Mouse (Mus musculus) heart, adult 2 months (tissue): Measurements from ENCODE around the gene Pparg. TPM values are rescaled to one million over a fixed set of nuclear protein-coding genes. Genes with fewer than 3 reads are reported as not detected.

Experiments
- DNase-seq, 2 experiments: peaks; one replicate each; pipeline ENCODE4 v3.0.0; 2021
- H3K27ac ChIP-seq: fragments of 200-600 bp; 2 replicates; pipeline ENCODE4 v1.8.1; 2022
- H3K27me3 ChIP-seq: fragments of 200-500 bp; 2 replicates; pipeline ENCODE4 v1.6.1; 2012; ENCODE audit warnings: mild to moderate bottlenecking, low read length, inconsistent platforms, mixed read lengths; ENCODE audit not compliant: control insufficient read depth, insufficient read depth
- H3K36me3 ChIP-seq: fragments of 200-500 bp; 2 replicates; pipeline ENCODE4 v1.6.1; 2012; ENCODE audit warnings: low read length, inconsistent platforms; ENCODE audit not compliant: control insufficient read depth, insufficient read depth
- H3K4me1 ChIP-seq: fragments of 200-500 bp; 2 replicates; pipeline ENCODE4 v1.6.1; 2011; ENCODE audit warnings: low read length; ENCODE audit not compliant: control insufficient read depth, insufficient read depth
- H3K4me3 ChIP-seq: fragments of 200-600 bp; 2 replicates; pipeline ENCODE4 v1.8.1; 2022
- H3K79me2 ChIP-seq: fragments of 200-500 bp; replicated peaks from 2 replicates; pipeline ENCODE4 v1.6.1; 2012; ENCODE audit warnings: mild to moderate bottlenecking, inconsistent platforms, low read length, moderate library complexity, mixed read lengths; ENCODE audit not compliant: control insufficient read depth, insufficient read depth
- H3K9ac ChIP-seq: fragments of 200-500 bp; 2 replicates; pipeline ENCODE4 v1.6.1; 2012; ENCODE audit warnings: low read depth, mild to moderate bottlenecking, control low read depth, inconsistent platforms, low read length, mixed read lengths
- CTCF ChIP-seq: fragments of 200-600 bp; IDR thresholded peaks from 2 replicates; pipeline ENCODE4 v1.8.1; 2022; ENCODE audit warnings: antibody characterized with exemption, mild to moderate bottlenecking, moderate library complexity
- EP300 ChIP-seq: fragments of 200-500 bp; IDR thresholded peaks from 2 replicates; pipeline ENCODE4 v1.6.1; 2011; ENCODE audit warnings: low read depth, low read length, control low read depth; ENCODE audit not compliant: insufficient read depth
- POLR2A ChIP-seq: fragments of 200-500 bp; IDR thresholded peaks from 2 replicates; pipeline ENCODE4 v1.6.1; 2011; ENCODE audit warnings: mild to moderate bottlenecking, low read depth, low read length, control low read depth; ENCODE audit not compliant: insufficient read depth
- WGBS: fragments of 180-500 bp; shearing (Covaris S2); methylation state at CpG from one replicate; pipeline ENCODE4 v1.1.7; 2018; 5-methylcytosine and 5-hydroxymethylcytosine counted together
- intact Hi-C: fragments of 180-260 bp; cut with DNase I; formaldehyde crosslinking; loops from one replicate; pipeline ENCODE4 v1.15.1; 2025
- polyA plus RNA-seq: library from polyadenylated mRNA; depleted of rRNA; stranded (reverse); fragments of >200 nt; gene quantifications from 2 replicates; pipeline ENCODE4 v1.2.3, GENCODE M21; 2012
- total RNA-seq, 2 experiments: library from RNA; stranded (reverse); gene quantifications; 2 replicates each; pipeline ENCODE4 v1.2.3; 2021

Gene Pparg
- total and polyA plus RNA-seq, 3 experiments: 11.6 to 15.7 (median 11.7) TPM

DNA sequence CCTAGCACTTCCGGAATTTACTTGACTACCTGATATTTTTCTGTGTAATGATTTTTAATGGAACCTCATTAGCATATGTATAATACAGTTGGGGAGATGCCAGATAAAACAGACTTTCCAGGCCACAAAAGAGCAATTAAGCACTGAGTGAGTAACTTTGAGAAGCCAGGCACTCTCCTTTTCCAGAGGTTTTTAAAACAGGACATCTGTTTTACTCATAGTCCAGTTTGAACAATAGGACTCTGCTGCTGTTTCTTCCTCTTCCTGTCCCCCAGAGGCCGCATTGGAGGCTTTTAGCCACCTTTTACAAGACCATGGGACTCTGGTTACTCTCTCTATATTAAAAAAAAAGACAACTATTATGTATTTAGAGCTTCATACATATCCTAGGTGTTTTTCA, 72.0 kb downstream of the Pparg start:
- WGBS: 41% methylated on average over 2 of the region's 2 CpGs
- Histone ChIP-seq H3K27ac (peak overlapping the region; percentile 78), H3K9ac (no peak overlapping the region), H3K4me1 (peaks cover 6% of the 10 kb centered on the region), H3K4me3 (no peak overlapping the region), H3K79me2 (no peaks in the 10 kb centered on the region), H3K36me3 (peaks cover 7% of the 10 kb centered on the region), H3K27me3 (no peaks in the 10 kb centered on the region)
- intact Hi-C loops: loop anchor here (5.0 kb wide), 3 partner anchors 45 to 90 kb away; partner anchors contain the start of gene Pparg
- TF ChIP-seq CTCF: peak; percentile 34
- TF ChIP-seq EP300: 0 out of 2 replicates have a peak, but pooled peaks have one; percentile 33
- no peak for TF ChIP-seq POLR2A
- peak in 1 of 2 experiments; percentile 20 for DNase-seq

DNA sequence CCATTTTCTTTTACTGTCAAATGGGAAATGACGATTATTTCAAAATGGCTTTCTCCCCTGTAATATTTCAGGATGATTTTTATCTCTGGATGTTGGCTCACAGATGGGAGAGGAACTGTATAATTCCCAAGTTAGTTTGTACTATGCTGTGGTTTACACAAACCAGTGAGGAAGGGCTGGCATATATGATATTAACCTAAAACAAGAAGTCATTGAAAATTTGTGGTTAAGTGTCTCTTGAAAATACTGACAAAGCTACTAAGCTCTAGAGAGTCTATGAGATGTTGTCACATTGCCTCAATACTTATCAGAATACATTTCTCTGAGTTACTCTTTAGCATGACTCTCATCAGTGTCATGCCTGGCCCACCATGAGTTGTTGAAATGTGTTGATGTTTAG, 73.3 kb downstream of the Pparg start:
- 45% methylated on average over 1 of the region's 1 CpGs for WGBS
- no peak overlapping the region for H3K4me3 ChIP-seq
- H3K27ac ChIP-seq: peak overlapping the region; percentile 63
- H3K36me3 ChIP-seq: peaks cover 7% of the 10 kb centered on the region
- no peak for DNase-seq
- no peak overlapping the region for H3K9ac ChIP-seq
- H3K4me1 ChIP-seq: peaks cover 6% of the 10 kb centered on the region
- H3K27me3 ChIP-seq: no peaks in the 10 kb centered on the region
- H3K79me2 ChIP-seq: no peaks in the 10 kb centered on the region
- TF ChIP-seq EP300: no peak
- no peak for TF ChIP-seq CTCF
- TF ChIP-seq POLR2A: no peak
- intact Hi-C loops: loop anchor here (5.0 kb wide), 3 partner anchors 47 to 88 kb away; partner anchors contain the start of gene Pparg

DNA sequence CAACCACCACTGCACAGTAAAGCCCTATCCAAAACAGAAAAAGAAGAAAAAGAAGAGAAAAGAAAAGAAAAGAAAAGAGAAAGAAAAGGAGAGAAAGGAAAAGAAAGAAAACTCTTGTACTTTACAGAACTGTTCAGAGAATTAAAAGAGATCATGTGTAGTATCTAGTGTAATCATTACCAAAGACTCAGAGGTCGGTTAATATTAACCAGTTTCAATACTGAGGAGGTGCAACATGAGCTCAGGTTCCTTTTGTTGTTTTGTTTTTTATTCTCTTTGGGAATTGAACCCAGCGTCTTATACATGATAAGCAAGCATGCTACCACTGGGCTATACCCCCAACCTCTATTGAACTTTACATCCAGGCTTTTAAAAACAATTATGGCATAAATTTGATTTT, 74.1 kb downstream of the Pparg start:
- intact Hi-C loops: loop anchor here (5.0 kb wide), 3 partner anchors 48 to 87 kb away; partner anchors contain the start of gene Pparg
- no peak for DNase-seq
- no peak overlapping the region for H3K4me3 ChIP-seq
- H3K27ac ChIP-seq: no peak overlapping the region; the same call in 1 of the 2 replicates
- TF ChIP-seq CTCF (no peak), POLR2A (no peak), EP300 (no peak)
- 79% methylated on average over 2 of the region's 2 CpGs for WGBS
- H3K4me1 ChIP-seq: peaks cover 6% of the 10 kb centered on the region
- peaks cover 7% of the 10 kb centered on the region for H3K36me3 ChIP-seq
- no peaks in the 10 kb centered on the region for H3K27me3 ChIP-seq
- H3K9ac ChIP-seq: no peak overlapping the region
- no peaks in the 10 kb centered on the region for H3K79me2 ChIP-seq

DNA sequence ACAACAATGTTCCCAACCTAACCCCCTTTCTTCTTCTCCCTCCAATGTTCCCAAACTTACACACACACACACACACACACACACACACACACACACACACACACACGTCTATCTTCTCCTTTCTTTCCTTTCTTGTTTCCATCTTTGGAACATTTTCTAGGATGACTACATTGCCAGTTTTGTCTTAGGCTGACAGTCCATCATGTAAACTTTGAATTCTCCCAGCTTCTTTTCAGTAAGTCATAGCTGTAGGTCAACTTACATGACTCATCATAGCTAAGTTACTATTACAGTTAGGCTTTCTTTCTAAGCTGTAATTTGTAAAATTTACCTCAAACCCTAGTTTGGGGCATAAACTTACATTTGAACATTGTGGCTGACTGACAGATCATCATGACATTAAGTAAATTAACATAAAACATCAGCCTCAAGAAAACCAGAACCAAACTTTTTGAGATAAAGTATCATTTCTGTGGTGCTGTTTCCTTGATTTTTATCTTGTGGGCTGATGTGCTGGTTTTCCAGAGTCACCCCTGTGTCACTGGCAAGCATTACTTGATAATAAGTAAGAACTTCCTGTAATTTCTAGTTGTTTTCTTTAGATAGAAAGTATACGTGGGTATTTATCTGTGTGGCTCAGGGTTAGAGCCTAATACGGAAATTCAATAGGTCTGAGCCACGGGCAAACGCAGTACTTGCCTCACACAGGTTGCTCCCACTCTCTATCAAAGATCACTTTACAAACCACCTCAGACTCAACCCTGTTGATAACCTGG, 79.7 kb downstream of the Pparg start:
- Histone ChIP-seq H3K4me1 (no peaks in the 10 kb centered on the region), H3K9ac (no peak overlapping the region), H3K4me3 (no peak overlapping the region), H3K27me3 (no peaks in the 10 kb centered on the region), H3K36me3 (peaks cover 1% of the 10 kb centered on the region; the same call in 1 of the 2 replicates), H3K27ac (no peak overlapping the region), H3K79me2 (no peaks in the 10 kb centered on the region)
- 47% methylated on average over 5 of the region's 5 CpGs for WGBS
- TF ChIP-seq POLR2A (no peak), EP300 (no peak), CTCF (no peak)
- intact Hi-C loops: no loop called here
- no peak for DNase-seq

DNA sequence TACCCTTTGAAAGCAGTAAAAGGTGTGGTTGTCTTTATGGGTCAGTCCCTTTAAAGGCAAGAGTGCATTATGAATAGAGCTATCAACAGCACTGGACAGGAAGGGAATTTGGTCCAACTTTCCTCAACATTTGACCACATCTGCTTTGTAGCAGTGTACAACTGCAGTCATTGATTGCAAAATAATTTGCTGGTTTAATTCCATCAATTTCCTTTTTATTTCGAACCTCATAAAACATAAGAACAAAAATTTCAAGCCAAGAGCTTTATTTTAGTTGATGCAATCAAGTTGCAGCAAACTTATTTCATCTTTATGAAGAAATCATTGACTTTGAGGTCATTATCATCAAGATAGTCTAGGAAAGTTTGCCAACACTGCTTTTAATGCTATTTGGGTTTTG, 91.8 kb downstream of the Pparg start:
- intact Hi-C loops: no loop called here
- 77% methylated on average over 1 of the region's 1 CpGs for WGBS

DNA sequence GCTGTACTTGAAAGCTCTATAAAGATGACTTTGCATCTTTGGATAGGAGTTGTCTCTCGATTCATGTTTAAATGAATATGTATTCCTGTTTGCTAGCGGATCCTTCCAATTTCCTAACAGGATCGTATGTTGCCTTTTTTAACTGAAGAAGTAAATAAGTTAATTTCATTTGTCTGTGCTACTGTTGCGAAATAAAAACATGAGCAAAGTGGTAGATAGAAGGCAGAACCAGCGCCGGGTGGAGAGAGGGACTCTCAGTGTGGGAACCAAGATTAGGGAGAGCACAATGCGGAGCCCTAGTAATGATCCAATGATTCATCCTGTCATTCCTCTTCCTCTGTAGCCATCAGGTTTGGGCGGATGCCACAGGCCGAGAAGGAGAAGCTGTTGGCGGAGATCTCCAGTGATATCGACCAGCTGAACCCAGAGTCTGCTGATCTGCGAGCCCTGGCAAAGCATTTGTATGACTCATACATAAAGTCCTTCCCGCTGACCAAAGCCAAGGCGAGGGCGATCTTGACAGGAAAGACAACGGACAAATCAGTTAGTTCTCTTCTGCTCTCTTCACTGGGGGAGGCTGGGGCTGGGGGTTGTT, 102.1 kb downstream of the Pparg start:
- peak overlapping the region; percentile 72 for H3K27ac ChIP-seq
- peak; percentile 77 to 86 for DNase-seq
- WGBS: 36% methylated on average over 16 of the region's 16 CpGs
- intact Hi-C loops: loop anchor here (5.0 kb wide), 3 partner anchors 34 to 74 kb away; no protein-coding TSS in a partner anchor
- no peak overlapping the region for H3K4me3 ChIP-seq
- H3K9ac ChIP-seq: no peak overlapping the region
- no peaks in the 10 kb centered on the region for H3K79me2 ChIP-seq
- TF ChIP-seq POLR2A (no peak), EP300 (no peak), CTCF (no peak)
- H3K27me3 ChIP-seq: no peaks in the 10 kb centered on the region
- H3K4me1 ChIP-seq: no peaks in the 10 kb centered on the region; the same call in 1 of the 2 replicates
- H3K36me3 ChIP-seq: peaks cover 8% of the 10 kb centered on the region

More for the DNA sequence above, 91.8 kb downstream of the Pparg start:
- DNase-seq: no peak
- no peaks in the 10 kb centered on the region for H3K27me3 ChIP-seq
- no peak overlapping the region for H3K9ac ChIP-seq
- no peak overlapping the region for H3K27ac ChIP-seq
- no peak for TF ChIP-seq EP300
- no peak for TF ChIP-seq CTCF
- no peak for TF ChIP-seq POLR2A
- H3K79me2 ChIP-seq: no peaks in the 10 kb centered on the region
- no peaks in the 10 kb centered on the region for H3K4me1 ChIP-seq
- H3K4me3 ChIP-seq: no peak overlapping the region
- no peaks in the 10 kb centered on the region; the same call in 1 of the 2 replicates for H3K36me3 ChIP-seq
